Comparison of ENCODE assay signal across 26 mouse cellular contexts in genomic region chr11:19340889-19341288, GRCm38 (mm10).
"Had no signal": no experiment of that assay in that cellular context is flagged by ENCODE, and none has a peak within 500 bp of the region (broad histone marks: within the 10 kb centered on the region; RNA-seq: fewer than 3 reads in every experiment).

No protein-coding gene starts in this region.

- H3K9me3 ChIP-seq: heart, embryonic 13.5 days; heart, embryonic 15.5 days; hindbrain, embryonic 13.5 days; hindbrain, embryonic 15.5 days; intestine, embryonic 15.5 days; kidney, embryonic 15.5 days; limb, embryonic 13.5 days; limb, embryonic 15.5 days; liver, embryonic 12.5 days had no signal

- H3K36me3 ChIP-seq: heart, embryonic 13.5 days; heart, embryonic 15.5 days; hindbrain, embryonic 13.5 days; hindbrain, embryonic 15.5 days; intestine, embryonic 15.5 days; kidney, embryonic 15.5 days; limb, embryonic 13.5 days; limb, embryonic 15.5 days; liver, embryonic 12.5 days had no signal

- ATAC-seq: hindbrain, postnatal 0 days; intestine, embryonic 15.5 days; liver, embryonic 12.5 days had no signal

- H3K27ac ChIP-seq: heart, embryonic 13.5 days; heart, embryonic 15.5 days; hindbrain, embryonic 13.5 days; hindbrain, embryonic 15.5 days; hindbrain, postnatal 0 days; intestine, embryonic 15.5 days; kidney, embryonic 15.5 days; kidney, postnatal 0 days; limb, embryonic 13.5 days; limb, embryonic 15.5 days; liver, embryonic 12.5 days; liver, embryonic 14.5 days had no signal

- H3K27me3 ChIP-seq: heart, embryonic 13.5 days; heart, embryonic 15.5 days; hindbrain, embryonic 13.5 days; hindbrain, embryonic 15.5 days; intestine, embryonic 15.5 days; kidney, embryonic 15.5 days; limb, embryonic 13.5 days; limb, embryonic 15.5 days; liver, embryonic 12.5 days had no signal

- H3K4me3 ChIP-seq: heart, embryonic 13.5 days; heart, embryonic 15.5 days; hindbrain, embryonic 13.5 days; hindbrain, embryonic 15.5 days; intestine, embryonic 15.5 days; kidney, embryonic 15.5 days; limb, embryonic 13.5 days; limb, embryonic 15.5 days; liver, embryonic 12.5 days had no signal

- DNase-seq: gastrocnemius, postnatal 14 days; gastrocnemius, postnatal 36 days; heart, adult 18-20 months; heart, postnatal 14 days; heart, postnatal 36 days; kidney, adult 11 months; kidney, adult 2 months; kidney, adult 9 months; kidney, postnatal 14 days; kidney, postnatal 36 days; layer of hippocampus, adult 9-11 months; layer of hippocampus, postnatal 36 days; left cerebral cortex, postnatal 4 days had no signal

- H3K9ac ChIP-seq: heart, embryonic 13.5 days; heart, embryonic 15.5 days; hindbrain, embryonic 13.5 days; hindbrain, embryonic 15.5 days; intestine, embryonic 15.5 days; kidney, embryonic 15.5 days; limb, embryonic 13.5 days; limb, embryonic 15.5 days; liver, embryonic 12.5 days; liver, embryonic 14.5 days had no signal

- H3K4me2 ChIP-seq: heart, embryonic 11.5 days; heart, embryonic 13.5 days; heart, embryonic 15.5 days; hindbrain, embryonic 13.5 days; hindbrain, embryonic 15.5 days; intestine, embryonic 15.5 days; kidney, embryonic 15.5 days; limb, embryonic 13.5 days; limb, embryonic 15.5 days; liver, embryonic 12.5 days had no signal

- H3K4me1 ChIP-seq: heart, embryonic 13.5 days; heart, embryonic 15.5 days; hindbrain, embryonic 13.5 days; hindbrain, embryonic 15.5 days; intestine, embryonic 15.5 days; kidney, embryonic 15.5 days; limb, embryonic 13.5 days; limb, embryonic 15.5 days; liver, embryonic 12.5 days had no signal
